Mouse (Mus musculus): ENCODE measurements around the gene Rps21.

DNA sequence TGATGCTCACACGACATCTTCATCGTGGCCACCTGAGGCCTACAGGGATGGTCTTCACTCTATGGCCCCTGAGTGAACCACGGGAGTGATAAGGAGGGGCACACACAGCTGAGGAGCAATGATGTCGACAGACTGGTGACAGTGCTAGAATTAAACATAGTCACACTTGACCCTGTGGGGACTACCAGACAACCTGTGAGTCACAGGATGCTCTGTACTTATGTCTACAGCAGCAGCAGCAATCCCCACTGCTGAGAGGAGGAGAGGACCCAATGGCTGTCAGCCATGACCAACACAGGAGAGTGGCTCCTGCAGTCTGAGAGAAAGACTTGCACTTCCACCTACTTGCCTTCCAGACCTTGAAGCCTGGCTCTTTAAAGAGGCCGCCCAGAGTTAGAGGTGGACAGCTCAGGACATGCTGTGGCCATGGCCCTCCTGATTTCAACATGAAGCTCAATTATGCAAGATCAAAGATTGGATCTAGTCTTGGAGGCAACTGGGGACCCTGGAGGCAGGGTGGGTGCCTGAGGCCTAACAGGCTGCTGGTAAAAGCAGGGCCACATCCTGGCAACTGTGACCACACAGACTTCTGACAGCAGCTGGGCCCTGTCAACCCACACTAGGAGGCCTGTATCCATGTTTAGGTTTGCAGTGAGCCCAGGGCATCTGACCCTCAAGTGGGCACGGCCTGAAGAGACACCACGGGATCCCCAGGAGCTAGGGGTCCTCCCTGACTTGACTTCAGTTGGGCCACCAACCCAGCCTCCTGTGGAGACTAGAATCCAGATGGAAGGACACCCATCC, 23.9 kb upstream of the Rps21 start:
- TF ChIP-seq POLR2A (IDR thresholded peaks at IDR 0.05; ENCODE audit: extremely low read depth, insufficient read depth, low read length) (no peak), CTCF (IDR thresholded peaks at IDR 0.05; ENCODE audit: low read depth, low read length) (no peak)
